Mouse (Mus musculus) lung, adult 2 months (tissue): Measurements from ENCODE around the gene Isca1. TPM values are rescaled to one million over a fixed set of nuclear protein-coding genes. Genes with fewer than 3 reads are reported as not detected.

Source experiments
- DNase-seq: peaks from one replicate; pipeline ENCODE4 v3.0.0; 2022
- H3K4me1 ChIP-seq: fragments of 200-500 bp; 2 replicates; pipeline ENCODE4 v1.6.1; 2011; ENCODE audit warnings: low read length; ENCODE audit not compliant: control insufficient read depth, insufficient read depth
- H3K4me3 ChIP-seq: fragments of 200-500 bp; replicated peaks from 2 replicates; pipeline ENCODE3; 2011; ENCODE audit warnings: low read depth, mild to moderate bottlenecking, control low read depth, low read length; ENCODE audit errors: extremely low read depth
- CTCF ChIP-seq: fragments of 200-500 bp; IDR thresholded peaks from 2 replicates; pipeline ENCODE4 v1.5.1; 2011; ENCODE audit warnings: mild to moderate bottlenecking, low read length, control low read depth; ENCODE audit not compliant: insufficient read depth
- POLR2A ChIP-seq: fragments of 200-500 bp; IDR thresholded peaks from 2 replicates; pipeline ENCODE4 v1.6.1; 2011; ENCODE audit warnings: low read depth, mild to moderate bottlenecking, control low read depth, low read length, borderline replicate concordance; ENCODE audit errors: extremely low read depth
- WGBS: fragments of 180-500 bp; shearing (Covaris S2); methylation state at CpG from one replicate; pipeline ENCODE4 v1.1.7; 2018; 5-methylcytosine and 5-hydroxymethylcytosine counted together
- polyA plus RNA-seq: library from polyadenylated mRNA; depleted of rRNA; stranded (reverse); fragments of >200 nt; gene quantifications from 2 replicates; pipeline ENCODE4 v1.2.3, GENCODE M21; 2012

The Isca1 gene
- polyA plus RNA-seq, 1 experiment, result 82.1 TPM

DNA sequence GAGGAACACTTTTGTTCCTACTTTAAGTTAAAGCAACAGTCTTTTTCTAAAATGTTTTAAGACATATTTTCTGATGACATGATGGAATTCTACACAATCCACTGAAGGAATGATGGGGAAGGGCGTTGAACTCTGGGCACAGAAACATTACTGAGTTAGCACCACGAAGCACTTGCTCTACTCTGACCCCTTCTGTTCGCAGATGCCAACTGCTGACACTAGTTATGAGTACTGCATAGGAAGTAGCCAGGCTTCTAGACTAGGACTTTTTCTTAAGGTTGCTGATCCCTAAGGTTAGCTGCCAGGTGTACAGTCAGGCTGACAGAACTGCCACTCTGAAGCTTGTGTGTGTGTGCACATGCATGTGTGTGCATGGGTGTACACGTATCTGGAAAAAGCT lies 9.6 kb upstream of the Isca1 start:
- Histone ChIP-seq H3K4me3 (no peak overlapping the region), H3K4me1 (peaks cover 2% of the 10 kb centered on the region; the same call in 1 of the 2 replicates)
- TF ChIP-seq POLR2A (no peak), CTCF (peak; percentile 18; the same call in 1 of the 2 replicates)
- DNase-seq, result no peak
- WGBS, result 66% methylated on average over 4 of the region's 4 CpGs

DNA sequence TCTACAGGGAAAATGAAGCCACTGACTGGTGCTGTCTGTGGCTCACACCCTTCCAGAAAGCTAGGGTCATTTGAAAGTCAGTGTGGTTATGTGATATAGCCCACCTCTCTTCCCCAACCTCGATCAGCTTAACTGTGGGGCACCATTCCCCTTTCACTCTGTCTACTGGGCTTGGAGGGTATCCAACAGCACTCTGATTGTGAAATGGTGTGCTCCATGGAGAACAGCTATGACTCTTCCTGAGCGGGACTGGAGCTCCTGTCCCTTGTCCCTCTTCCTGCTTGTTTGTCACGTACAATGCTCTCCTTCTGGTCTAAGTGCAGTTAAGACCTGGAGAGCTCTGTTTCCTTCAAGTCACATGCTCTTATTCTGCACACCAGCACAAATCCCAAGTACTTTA lies 5.6 kb upstream of the Isca1 start:
- Histone ChIP-seq H3K4me3 (no peak overlapping the region), H3K4me1 (peaks cover 9% of the 10 kb centered on the region)
- DNase-seq, result peak; percentile 22
- 38% methylated on average over 3 of the region's 3 CpGs for WGBS
- no peak for TF ChIP-seq POLR2A
- TF ChIP-seq CTCF, result no peak

DNA sequence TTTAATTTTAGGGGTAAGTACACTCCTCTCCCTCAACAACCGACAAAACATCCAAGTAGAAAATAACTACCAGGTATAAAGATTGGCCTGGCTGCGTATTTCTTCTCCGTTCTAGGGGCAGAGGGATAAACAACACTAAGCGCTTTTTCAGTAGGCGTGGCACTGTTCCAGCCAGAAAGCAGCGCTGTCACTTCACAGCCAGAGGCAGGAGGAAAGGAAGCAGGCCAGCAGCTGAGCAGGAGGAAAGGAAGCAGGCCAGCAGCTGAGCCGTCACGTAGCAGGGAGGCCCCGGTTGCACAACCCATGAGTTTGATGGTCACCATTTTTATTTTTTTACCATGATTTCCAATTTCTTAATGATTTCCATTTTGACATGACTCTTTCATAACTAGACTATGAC lies 1.6 kb upstream of the Isca1 start:
- WGBS, result 4% methylated on average over 9 of the region's 9 CpGs
- Histone ChIP-seq H3K4me3 (no peak overlapping the region), H3K4me1 (peaks cover 17% of the 10 kb centered on the region)
- peak; percentile 49 for DNase-seq
- TF ChIP-seq POLR2A, result no peak
- TF ChIP-seq CTCF, result no peak

DNA sequence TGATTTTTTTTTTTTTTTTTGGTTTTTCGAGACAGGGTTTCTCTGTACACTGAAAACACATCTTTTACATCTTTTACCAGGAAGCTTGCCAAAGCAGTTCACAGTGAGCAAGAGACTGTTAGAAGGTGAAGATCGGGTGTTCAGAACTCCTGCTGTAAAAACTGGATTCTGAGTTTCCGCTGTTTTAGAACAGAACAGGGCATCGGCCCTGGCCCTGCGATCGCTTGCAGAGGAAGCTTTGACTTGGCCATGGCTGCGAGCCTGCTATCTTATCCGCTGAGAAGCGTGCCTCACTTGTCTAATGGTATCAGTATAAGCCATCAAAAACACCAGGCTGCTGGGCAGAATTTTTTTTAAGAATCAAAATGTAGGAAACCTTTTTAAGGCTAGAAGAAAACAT lies 1.2 kb upstream of the Isca1 start:
- TF ChIP-seq CTCF (no peak), POLR2A (no peak)
- Histone ChIP-seq H3K4me3 (peak overlapping the region; percentile 18), H3K4me1 (peaks cover 20% of the 10 kb centered on the region)
- peak; percentile 14 for DNase-seq
- 20% methylated on average over 9 of the region's 9 CpGs for WGBS

DNA sequence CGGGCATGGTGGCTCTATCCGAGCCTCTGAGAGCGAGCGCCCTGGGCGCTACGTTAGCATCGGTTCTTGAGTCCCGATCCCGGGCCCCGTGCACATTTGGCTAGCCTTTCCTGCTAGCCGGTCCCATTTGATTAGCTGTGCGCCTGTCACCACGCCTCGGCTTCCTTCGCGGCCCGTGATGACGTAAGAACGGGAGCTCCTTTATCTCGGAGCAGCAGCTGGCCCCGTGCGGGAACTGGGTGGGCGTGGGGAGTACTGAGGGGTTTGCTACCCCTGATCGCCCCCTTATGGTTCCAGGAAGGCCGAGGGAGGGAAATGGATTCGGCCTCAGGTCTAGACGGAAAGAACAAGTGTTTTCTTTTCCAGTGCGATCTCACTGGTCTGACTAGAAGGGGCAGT lies 553 bp upstream of the Isca1 start:
- peak; percentile 27 for TF ChIP-seq POLR2A
- TF ChIP-seq CTCF, result no peak
- peak; percentile 81 for DNase-seq
- WGBS, result under 1% methylated on average over 28 of the region's 28 CpGs
- H3K4me1 ChIP-seq, result peaks cover 23% of the 10 kb centered on the region
- H3K4me3 ChIP-seq, result peak overlapping the region; percentile 93

DNA sequence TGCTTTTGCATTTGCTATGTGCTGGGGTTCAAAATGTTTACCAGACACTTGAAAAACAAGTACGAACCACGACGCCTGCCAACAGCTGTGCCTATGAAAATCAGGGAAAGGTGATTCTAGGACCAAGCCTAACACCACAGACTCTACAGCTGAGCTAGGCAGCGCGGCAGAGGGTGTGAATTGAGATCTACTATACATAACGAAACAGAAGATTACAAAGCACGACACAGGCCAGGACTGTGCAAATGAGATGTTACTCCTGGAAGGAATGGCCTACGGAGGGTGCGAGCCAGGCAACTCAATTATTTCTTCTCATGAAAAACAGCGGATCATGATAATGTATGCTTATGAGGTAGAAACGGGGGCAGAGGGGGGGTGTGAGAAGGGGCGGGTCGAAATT lies 1.1 kb downstream of the Isca1 start:
- TF ChIP-seq POLR2A (no peak), CTCF (no peak)
- peak; percentile 19 for DNase-seq
- WGBS, result 22% methylated on average over 13 of the region's 13 CpGs
- H3K4me3 ChIP-seq, result peak overlapping the region; percentile 3
- H3K4me1 ChIP-seq, result peaks cover 20% of the 10 kb centered on the region

DNA sequence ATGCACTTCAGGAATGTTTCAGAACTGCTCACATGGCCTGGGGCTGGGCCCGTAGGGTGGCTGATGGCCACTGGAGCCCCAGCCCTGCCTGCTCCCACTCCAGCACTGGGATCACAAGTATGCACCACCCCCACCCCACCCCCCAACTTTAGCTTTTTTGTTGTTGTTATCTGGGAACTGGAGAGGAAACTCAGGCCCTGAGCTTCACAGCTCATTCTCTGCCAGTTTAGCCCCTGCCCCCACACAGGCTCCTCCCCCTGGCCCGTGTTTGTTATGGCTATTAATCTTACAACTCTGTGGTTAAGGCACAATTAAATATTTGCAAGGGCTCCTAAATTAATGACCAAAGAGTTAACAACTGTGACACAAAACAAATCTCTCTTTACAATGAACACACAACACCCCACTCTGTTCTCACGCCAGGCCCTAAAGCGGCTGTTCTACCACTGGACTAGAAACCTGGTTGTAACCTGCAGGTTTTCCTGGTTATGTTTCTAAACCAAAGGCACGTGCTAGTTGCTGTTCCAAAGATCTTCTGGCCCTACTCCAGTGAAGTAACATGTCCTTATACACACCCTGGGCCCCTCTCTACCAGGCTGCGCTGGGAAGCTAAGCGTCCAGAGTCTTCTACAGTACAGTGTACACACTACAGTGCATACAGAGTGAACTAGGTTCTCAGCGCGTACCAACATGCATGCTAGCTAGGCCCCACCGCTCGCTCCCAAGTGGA lies 2.7 kb downstream of the Isca1 start:
- 45% methylated on average over 11 of the region's 11 CpGs for WGBS
- H3K4me3 ChIP-seq, result no peak overlapping the region
- no peak for TF ChIP-seq POLR2A

DNA sequence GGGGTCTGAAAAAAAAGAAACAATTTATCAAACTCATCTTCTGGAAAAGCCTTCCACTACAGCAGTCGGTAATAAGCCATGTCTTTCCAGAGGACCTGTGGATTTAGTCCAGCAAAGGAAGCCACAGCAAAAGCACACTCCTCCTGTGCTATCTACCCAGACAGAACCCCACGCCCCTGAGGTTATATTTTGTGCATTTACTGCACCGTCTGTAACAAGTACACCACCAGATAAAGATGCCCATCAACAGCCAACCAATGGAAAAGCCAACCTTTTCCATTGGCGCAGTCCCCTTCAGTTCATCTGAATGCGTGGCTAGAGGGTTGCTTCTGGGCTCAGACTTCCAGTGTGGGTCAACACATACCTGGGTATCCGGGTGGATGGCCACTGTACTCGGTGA lies 6.8 kb downstream of the Isca1 start:
- H3K4me3 ChIP-seq, result no peak overlapping the region
- H3K4me1 ChIP-seq, result peaks cover 13% of the 10 kb centered on the region
- no peak for TF ChIP-seq POLR2A
- TF ChIP-seq CTCF, result no peak
- no peak for DNase-seq
- WGBS, result 83% methylated on average over 7 of the region's 7 CpGs

More for the DNA sequence above, 2.7 kb downstream of the Isca1 start:
- peaks cover 20% of the 10 kb centered on the region for H3K4me1 ChIP-seq
- peak; percentile 11 for DNase-seq

DNA sequence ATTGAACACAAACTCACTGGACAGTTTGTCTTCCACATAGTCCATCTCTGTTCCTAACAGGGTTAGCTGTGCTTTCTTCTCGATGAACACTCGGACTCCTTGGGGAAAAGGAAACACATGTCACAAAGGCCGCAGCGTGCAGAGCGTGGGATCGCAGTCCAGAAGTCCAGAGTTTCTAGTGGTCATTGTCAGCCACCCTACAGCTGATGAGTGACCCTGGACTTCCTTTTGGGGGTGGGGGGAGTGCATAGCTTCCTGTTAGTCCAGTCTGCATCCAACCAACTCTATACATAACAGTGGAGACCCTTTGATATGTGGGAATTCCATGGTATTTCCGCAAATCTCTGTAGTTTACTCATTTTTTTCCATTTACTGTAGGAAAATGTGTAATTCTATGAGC lies 12.7 kb downstream of the Isca1 start:
- no peak for DNase-seq
- H3K4me1 ChIP-seq, result peaks cover 3% of the 10 kb centered on the region; the same call in 1 of the 2 replicates
- no peak overlapping the region for H3K4me3 ChIP-seq
- 66% methylated on average over 7 of the region's 7 CpGs for WGBS
- TF ChIP-seq POLR2A (no peak), CTCF (no peak)

DNA sequence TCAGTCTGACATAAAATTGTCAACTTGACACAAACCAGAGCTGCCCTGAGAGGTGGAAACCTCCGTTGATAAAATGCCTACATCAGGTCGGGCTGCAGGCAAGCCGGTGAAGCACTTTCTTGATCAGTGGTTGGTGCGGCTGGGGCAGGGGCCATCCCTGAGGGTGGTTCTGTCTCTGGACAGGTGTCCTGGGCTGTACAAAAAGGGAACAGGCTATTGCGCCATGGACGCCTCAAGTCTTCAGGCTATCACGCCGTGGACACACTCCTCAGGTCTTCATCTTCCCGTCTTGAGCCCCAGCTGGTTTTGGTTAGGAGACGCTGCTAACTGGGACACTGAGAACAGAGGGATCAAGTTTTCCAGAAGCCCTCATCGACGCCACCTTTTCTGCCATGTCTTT lies 19.3 kb downstream of the Isca1 start:
- WGBS, result 80% methylated on average over 12 of the region's 12 CpGs
- H3K4me3 ChIP-seq, result no peak overlapping the region
- DNase-seq, result no peak
- TF ChIP-seq POLR2A, result no peak
- no peak for TF ChIP-seq CTCF
- H3K4me1 ChIP-seq, result no peaks in the 10 kb centered on the region

DNA sequence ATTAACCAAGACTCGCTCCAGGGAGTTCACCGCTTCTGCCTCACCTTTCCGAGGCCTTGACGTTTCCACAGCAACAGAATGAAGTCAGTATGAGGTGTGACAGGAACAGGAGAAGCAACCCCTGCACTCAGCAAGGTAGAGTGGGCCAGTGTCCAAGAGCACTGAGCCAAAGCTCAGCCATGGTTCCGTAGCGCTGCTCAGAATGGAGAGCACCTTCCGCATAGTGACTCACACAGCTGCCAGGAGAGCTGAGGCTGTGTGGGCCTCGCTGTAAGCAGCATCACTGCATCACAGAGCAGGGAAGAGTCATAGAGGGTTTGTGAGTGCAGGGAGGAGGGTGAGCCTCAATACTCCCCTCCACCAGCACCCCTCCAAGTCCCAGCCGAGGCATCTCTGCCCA lies 22.9 kb downstream of the Isca1 start, which contains the start of gene 1700014D04Rik:
1700014D04Rik (minus strand) TSS at position 42 of the 400 bp plus-strand sequence.
- no peak for DNase-seq
- 80% methylated on average over 9 of the region's 9 CpGs for WGBS
- TF ChIP-seq CTCF, result no peak
- no peak for TF ChIP-seq POLR2A
- Histone ChIP-seq H3K4me3 (no peak within 1 kb of the TSS), H3K4me1 (no peaks in the 10 kb centered on the region)
